Mouse (Mus musculus) frontal cortex, adult 2 months (tissue): Measurements from ENCODE around the gene Slc10a2. TPM values are rescaled to one million over a fixed set of nuclear protein-coding genes. Genes with fewer than 3 reads are reported as not detected.
"Not testable (repeated sequence)": the region's sequence is repeated elsewhere in the genome, so short reads cannot be mapped to it uniquely, and the experiment has no call there.

Source experiments
- DNase-seq, 2 experiments: peaks; one replicate each; pipeline ENCODE4 v3.0.0; 2022; ENCODE audit warnings: low spot score in 1 of 2; ENCODE audit errors: extremely low spot score in 1 of 2
- polyA plus RNA-seq: library from polyadenylated mRNA; depleted of rRNA; stranded (reverse); fragments of >200 nt; gene quantifications from 2 replicates; pipeline ENCODE4 v1.2.3, GENCODE M21; 2012; rRNA removed

Gene Slc10a2
- not detected in 2 replicates for polyA plus RNA-seq

GRCm38 (mm10) chr8:5105186-5105585, at the start of gene Slc10a2:
TSS of gene Slc10a2 (minus strand) at chr8:5105351.
- no peak for DNase-seq

GRCm38 (mm10) chr8:5129322-5129829, 24.2 kb upstream of the Slc10a2 start:
- no peak for DNase-seq

GRCm38 (mm10) chr8:5106855-5107254, 1.7 kb upstream of the Slc10a2 start:
- no peak for DNase-seq

GRCm38 (mm10) chr8:5095392-5095791, 9.8 kb downstream of the Slc10a2 start:
- DNase-seq, result no peak

- not testable (repeated sequence) for DNase-seq
Measured at GRCm38 (mm10) chr8:5093991-5094390, 11.2 kb downstream of the Slc10a2 start.

GRCm38 (mm10) chr8:5073654-5074293, 31.4 kb downstream of the Slc10a2 start:
- DNase-seq, result no peak

GRCm38 (mm10) chr8:5058888-5059287, 46.3 kb downstream of the Slc10a2 start:
- DNase-seq, result no peak

- DNase-seq, result not testable (repeated sequence)
Measured at GRCm38 (mm10) chr8:5044361-5044900, 60.7 kb downstream of the Slc10a2 start.

GRCm38 (mm10) chr8:5038811-5039561, 66.2 kb downstream of the Slc10a2 start:
- DNase-seq, result no peak
